Mouse (Mus musculus) adipocyte (in vitro differentiated cells): ENCODE measurements around the gene Tnfaip3.
A peak's percentile ranks its signal among the peaks of the same experiment; 100 is the strongest.

ENCODE experiments used
- DNase-seq: peaks from one replicate; pipeline ENCODE4 v3.0.0-alpha.2; 2016; ENCODE audit warnings: low spot score

Gene Tnfaip3

GRCm38 (mm10) chr10:19015257-19015862, at the start of gene Tnfaip3:
TSS of gene Tnfaip3 (minus strand) at chr10:19015657.
- peak; percentile 93 for DNase-seq

- DNase-seq, result no peak
These were observed 49.5 kb upstream of the Tnfaip3 start for GRCm38 (mm10) chr10:19064651-19065601.

- no peak for DNase-seq
These were observed 48.2 kb upstream of the Tnfaip3 start for GRCm38 (mm10) chr10:19063670-19064069.

- DNase-seq, result no peak
These were observed 47.8 kb upstream of the Tnfaip3 start for GRCm38 (mm10) chr10:19063208-19063607.

GRCm38 (mm10) chr10:19062098-19062905, 46.8 kb upstream of the Tnfaip3 start:
- no peak for DNase-seq

GRCm38 (mm10) chr10:19061201-19061600, 45.7 kb upstream of the Tnfaip3 start:
- DNase-seq, result no peak

GRCm38 (mm10) chr10:19053524-19053923, 38.1 kb upstream of the Tnfaip3 start:
- DNase-seq, result no peak

- no peak for DNase-seq
These were observed 30.5 kb upstream of the Tnfaip3 start for GRCm38 (mm10) chr10:19045986-19046385.

GRCm38 (mm10) chr10:19044765-19045516, 29.5 kb upstream of the Tnfaip3 start:
- DNase-seq, result no peak

- DNase-seq, result peak; percentile 70
These were observed 28.2 kb upstream of the Tnfaip3 start for GRCm38 (mm10) chr10:19043529-19044262.

GRCm38 (mm10) chr10:19040147-19040546, 24.7 kb upstream of the Tnfaip3 start:
- DNase-seq, result no peak

- DNase-seq, result peak; percentile 16
These were observed 19.3 kb upstream of the Tnfaip3 start for GRCm38 (mm10) chr10:19034764-19035163.

GRCm38 (mm10) chr10:19033696-19034095, 18.2 kb upstream of the Tnfaip3 start:
- DNase-seq, result no peak

GRCm38 (mm10) chr10:19031875-19032274, 16.4 kb upstream of the Tnfaip3 start:
- DNase-seq, result no peak

GRCm38 (mm10) chr10:19030628-19031027, 15.2 kb upstream of the Tnfaip3 start:
- no peak for DNase-seq

- DNase-seq, result no peak
These were observed 11.3 kb upstream of the Tnfaip3 start for GRCm38 (mm10) chr10:19026710-19027109.

GRCm38 (mm10) chr10:19024353-19024752, 8.9 kb upstream of the Tnfaip3 start:
- DNase-seq, result no peak

- no peak for DNase-seq
These were observed 8.3 kb upstream of the Tnfaip3 start for GRCm38 (mm10) chr10:19023622-19024326.

GRCm38 (mm10) chr10:19022272-19022671, 6.8 kb upstream of the Tnfaip3 start:
- no peak for DNase-seq

- DNase-seq, result no peak
These were observed 1.5 kb upstream of the Tnfaip3 start for GRCm38 (mm10) chr10:19016823-19017471.
